Mouse (Mus musculus) small intestine, adult 2 months (tissue): ENCODE results near the gene Tmem144. TPM values are rescaled to one million over a fixed set of nuclear protein-coding genes. Genes with fewer than 3 reads are reported as not detected.

Source experiments
- H3K27ac ChIP-seq: fragments of 200-500 bp; 2 replicates; pipeline ENCODE4 v1.5.1; 2012; ENCODE audit warnings: low read depth, low read length, control low read depth, inconsistent platforms; ENCODE audit not compliant: insufficient read depth
- H3K27me3 ChIP-seq: fragments of 200-500 bp; 2 replicates; pipeline ENCODE4 v1.6.1; 2012; ENCODE audit warnings: mild to moderate bottlenecking, moderate library complexity, low read length, inconsistent platforms; ENCODE audit not compliant: control insufficient read depth, insufficient read depth
- H3K36me3 ChIP-seq: fragments of 200-500 bp; 2 replicates; pipeline ENCODE4 v1.6.1; 2012; ENCODE audit warnings: mild to moderate bottlenecking, low read length, control low read depth, inconsistent platforms; ENCODE audit not compliant: control insufficient read depth, insufficient read depth
- H3K4me1 ChIP-seq: fragments of 200-500 bp; 2 replicates; pipeline ENCODE4 v1.6.1; 2012; ENCODE audit warnings: low read length, inconsistent platforms, mixed read lengths; ENCODE audit not compliant: control insufficient read depth, insufficient read depth, insufficient read length
- H3K4me3 ChIP-seq: fragments of 200-500 bp; 2 replicates; pipeline ENCODE4 v1.5.1; 2012; ENCODE audit warnings: low read depth, mild to moderate bottlenecking, control low read depth, inconsistent platforms, low read length, moderate library complexity
- CTCF ChIP-seq: fragments of 200-500 bp; IDR thresholded peaks from 2 replicates; pipeline ENCODE4 v1.5.1; 2012; ENCODE audit warnings: low read depth, mild to moderate bottlenecking, control low read depth, inconsistent platforms, low read length, moderate library complexity, mixed read lengths; ENCODE audit not compliant: insufficient replicate concordance, insufficient read length; ENCODE audit errors: extremely low read depth
- POLR2A ChIP-seq: fragments of 200-500 bp; IDR thresholded peaks from 2 replicates; pipeline ENCODE4 v1.6.1; 2012; ENCODE audit warnings: low read depth, mild to moderate bottlenecking, control low read depth, inconsistent platforms, low read length, moderate library complexity
- WGBS: fragments of 180-500 bp; shearing (Covaris S2); methylation state at CpG from one replicate; pipeline ENCODE4 v1.1.7; 2018; 5-methylcytosine and 5-hydroxymethylcytosine counted together
- polyA plus RNA-seq: library from polyadenylated mRNA; depleted of rRNA; stranded (reverse); fragments of >200 nt; gene quantifications from 2 replicates; pipeline ENCODE4 v1.2.3, GENCODE M21; 2012

Gene Tmem144
- polyA plus RNA-seq, 1 experiment: 7.7 TPM

DNA sequence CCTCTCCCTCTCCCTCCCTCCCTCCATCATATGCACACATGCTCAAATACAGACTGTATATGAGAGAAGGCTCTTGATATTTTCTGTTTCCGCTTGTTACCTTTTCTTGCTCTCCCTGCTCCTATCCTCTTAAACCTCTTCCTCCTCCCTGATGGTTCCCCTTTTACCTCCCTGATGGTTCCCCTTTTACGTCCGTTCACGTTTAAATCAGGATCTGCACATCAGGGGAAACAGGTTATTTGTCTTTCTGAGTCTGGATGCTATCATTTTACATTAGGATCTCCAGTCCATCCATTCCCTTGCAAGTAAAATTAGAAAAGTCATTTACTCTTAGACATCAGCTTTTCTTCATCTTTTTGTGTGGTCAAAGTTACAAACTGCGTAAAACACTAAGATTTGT lies 5.9 kb downstream of the Tmem144 start:
- Histone ChIP-seq H3K27me3 (no peaks in the 10 kb centered on the region), H3K27ac (no peak overlapping the region), H3K4me1 (peaks cover 16% of the 10 kb centered on the region), H3K4me3 (no peak overlapping the region), H3K36me3 (no peaks in the 10 kb centered on the region)
- TF ChIP-seq POLR2A: no peak
- TF ChIP-seq CTCF: no peak
- 84% methylated on average over 5 of the region's 5 CpGs for WGBS

DNA sequence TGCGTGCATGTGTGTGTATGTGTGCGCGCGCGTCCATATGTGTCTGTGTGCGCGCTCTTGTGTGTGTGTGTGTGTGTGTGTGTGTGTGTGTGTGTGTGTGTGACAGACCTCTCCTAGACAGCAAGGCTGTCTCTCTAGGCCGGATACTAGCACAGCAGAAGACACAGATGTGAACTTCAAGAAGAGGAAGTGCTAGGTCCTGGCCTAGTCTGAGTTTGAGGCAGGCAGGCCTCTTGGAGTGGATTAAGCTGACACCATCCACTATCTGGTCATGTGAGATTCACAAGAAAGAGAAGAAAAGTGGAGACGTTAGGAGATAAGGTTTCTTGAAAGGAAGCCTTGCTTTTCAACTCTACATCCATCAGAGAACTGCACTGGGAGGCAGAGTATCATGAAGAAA lies 8.6 kb downstream of the Tmem144 start:
- no peak for TF ChIP-seq CTCF
- no peak for TF ChIP-seq POLR2A
- Histone ChIP-seq H3K27ac (no peak overlapping the region), H3K4me1 (peaks cover 4% of the 10 kb centered on the region), H3K36me3 (peaks cover 1% of the 10 kb centered on the region; the same call in 1 of the 2 replicates), H3K4me3 (no peak overlapping the region), H3K27me3 (no peaks in the 10 kb centered on the region)
- 87% methylated on average over 9 of the region's 9 CpGs for WGBS

DNA sequence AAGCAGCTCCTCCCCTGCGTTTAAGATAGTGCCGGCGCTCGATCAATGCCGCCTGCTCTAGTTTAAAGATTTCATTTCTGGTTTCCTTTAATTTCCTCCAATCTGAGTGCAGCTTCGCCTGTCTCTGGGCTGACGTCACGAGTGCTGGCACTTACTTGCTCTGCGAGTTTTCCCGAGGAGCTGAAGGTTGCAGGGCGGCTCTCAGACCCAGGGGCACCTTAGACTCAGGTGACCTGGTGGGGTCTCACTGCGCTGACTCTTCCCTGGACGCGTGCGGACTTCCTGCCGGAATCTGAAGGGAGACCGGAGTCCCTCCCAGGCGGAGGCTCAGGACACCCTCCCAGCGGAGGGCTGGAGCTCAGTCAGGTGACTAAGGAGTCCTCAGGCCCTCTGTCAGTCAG lies 10.0 kb downstream of the Tmem144 start:
- H3K4me1 ChIP-seq: peaks cover 4% of the 10 kb centered on the region
- H3K4me3 ChIP-seq: peak overlapping the region; percentile 68
- 0% methylated on average over 19 of the region's 19 CpGs for WGBS
- H3K36me3 ChIP-seq: peaks cover 6% of the 10 kb centered on the region
- H3K27me3 ChIP-seq: no peaks in the 10 kb centered on the region
- H3K27ac ChIP-seq: peak overlapping the region; percentile 88
- TF ChIP-seq CTCF (no peak), POLR2A (peak; percentile 62; the same call in 1 of the 2 replicates)

DNA sequence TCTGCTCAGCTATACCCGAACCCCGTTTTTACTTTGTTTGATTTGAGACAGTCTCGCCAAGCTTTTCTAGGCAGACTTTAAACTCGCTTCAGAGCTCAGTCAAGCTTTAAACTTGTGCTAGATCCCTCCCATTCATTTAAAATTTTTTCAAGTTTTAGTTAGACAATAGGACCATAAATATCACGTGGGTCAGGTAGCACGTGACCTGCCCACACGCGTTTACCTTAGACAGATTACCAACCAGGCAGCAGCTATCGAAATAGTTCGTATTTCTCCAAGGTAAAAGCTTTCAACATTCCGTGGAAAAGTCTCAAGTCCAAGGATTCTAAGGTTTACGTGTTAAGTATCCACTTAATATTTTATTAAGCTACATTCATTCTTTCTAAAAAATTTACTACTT lies 10.4 kb downstream of the Tmem144 start:
- H3K4me3 ChIP-seq: no peak overlapping the region; the same call in 1 of the 2 replicates
- peaks cover 4% of the 10 kb centered on the region for H3K4me1 ChIP-seq
- peaks cover 8% of the 10 kb centered on the region for H3K36me3 ChIP-seq
- TF ChIP-seq CTCF (no peak), POLR2A (no peak)
- WGBS: 2% methylated on average over 12 of the region's 12 CpGs
- peak overlapping the region; percentile 88 for H3K27ac ChIP-seq
- no peaks in the 10 kb centered on the region for H3K27me3 ChIP-seq

DNA sequence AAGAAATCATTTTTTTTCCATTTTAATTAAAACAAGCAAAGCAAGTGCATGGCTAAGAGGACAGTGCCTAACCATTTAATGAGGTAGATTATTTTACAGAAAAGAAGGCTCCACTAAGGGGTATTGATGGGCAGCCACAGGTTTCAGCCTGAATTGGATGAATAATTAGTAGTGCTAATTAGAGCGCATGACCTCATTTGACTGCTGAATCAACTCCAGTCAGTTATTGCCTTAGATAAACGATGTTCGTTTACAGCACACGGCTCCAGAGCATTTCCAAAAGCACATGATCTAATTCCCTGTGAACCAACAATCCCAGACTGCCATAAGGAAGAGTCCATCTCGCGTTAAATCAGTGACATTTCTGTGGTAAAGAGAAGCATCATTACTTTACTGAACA lies 11.1 kb downstream of the Tmem144 start:
- Histone ChIP-seq H3K27ac (peak overlapping the region; percentile 88), H3K4me3 (no peak overlapping the region), H3K4me1 (peaks cover 4% of the 10 kb centered on the region), H3K27me3 (no peaks in the 10 kb centered on the region), H3K36me3 (peaks cover 11% of the 10 kb centered on the region)
- TF ChIP-seq POLR2A (no peak), CTCF (no peak)
- 23% methylated on average over 6 of the region's 6 CpGs for WGBS

DNA sequence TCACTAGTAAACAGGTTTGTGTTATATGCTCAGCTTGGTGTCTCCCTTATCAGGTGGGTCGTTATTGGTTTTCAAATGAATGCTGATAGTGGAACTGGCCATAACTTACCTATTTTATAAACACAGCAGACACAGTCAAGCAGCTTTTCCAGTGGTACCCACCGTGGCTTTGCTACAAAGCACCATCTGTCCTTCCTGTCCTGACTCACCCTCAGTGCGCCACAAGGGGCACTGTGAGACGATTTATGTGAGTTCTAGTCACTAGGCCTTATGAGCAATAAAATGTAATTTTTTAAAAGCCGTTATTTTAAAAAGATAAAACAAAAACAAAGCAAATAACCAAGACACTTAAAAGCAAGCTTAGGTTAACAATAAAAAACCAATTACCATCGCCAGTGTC lies 13.8 kb downstream of the Tmem144 start:
- H3K4me3 ChIP-seq: no peak overlapping the region
- H3K4me1 ChIP-seq: peaks cover 3% of the 10 kb centered on the region
- 59% methylated on average over 6 of the region's 6 CpGs for WGBS
- peaks cover 20% of the 10 kb centered on the region for H3K36me3 ChIP-seq
- TF ChIP-seq CTCF (peak; percentile 33; the same call in 1 of the 2 replicates), POLR2A (no peak)
- H3K27ac ChIP-seq: no peak overlapping the region
- no peaks in the 10 kb centered on the region for H3K27me3 ChIP-seq

DNA sequence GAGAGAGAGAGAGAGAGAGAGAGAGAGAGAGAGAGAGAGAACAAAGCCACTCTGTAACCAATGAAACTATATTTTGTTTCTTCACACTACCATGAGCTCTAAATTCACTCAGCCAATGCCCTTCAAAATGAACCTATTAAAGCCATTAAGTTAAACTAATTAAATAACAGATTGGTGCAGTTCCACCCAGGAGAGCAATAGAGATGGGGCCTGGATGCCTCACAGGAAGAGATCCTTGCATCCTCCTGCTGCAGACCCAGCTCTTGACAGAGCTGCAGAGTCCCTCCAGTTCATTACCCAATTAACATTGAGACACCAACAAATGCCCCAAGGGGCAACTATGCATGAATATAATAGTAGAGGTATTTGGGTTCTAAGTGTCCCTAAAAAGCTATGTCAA lies 23.3 kb downstream of the Tmem144 start:
- H3K27me3 ChIP-seq: no peaks in the 10 kb centered on the region
- H3K36me3 ChIP-seq: peaks cover 22% of the 10 kb centered on the region
- no peak for TF ChIP-seq POLR2A
- TF ChIP-seq CTCF: no peak
- no peak overlapping the region for H3K27ac ChIP-seq
- H3K4me1 ChIP-seq: no peaks in the 10 kb centered on the region
- H3K4me3 ChIP-seq: no peak overlapping the region
